Mouse (Mus musculus): Measurements from ENCODE around the gene Gzmk. TPM values are rescaled to one million over a fixed set of nuclear protein-coding genes. Genes with fewer than 3 reads are reported as not detected.
"Not testable (repeated sequence)": the region's sequence is repeated elsewhere in the genome, so short reads cannot be mapped to it uniquely, and the experiment has no call there.

Gene Gzmk
- polyA plus RNA-seq, 1 experiment from 2014 or later, result not detected

DNA sequence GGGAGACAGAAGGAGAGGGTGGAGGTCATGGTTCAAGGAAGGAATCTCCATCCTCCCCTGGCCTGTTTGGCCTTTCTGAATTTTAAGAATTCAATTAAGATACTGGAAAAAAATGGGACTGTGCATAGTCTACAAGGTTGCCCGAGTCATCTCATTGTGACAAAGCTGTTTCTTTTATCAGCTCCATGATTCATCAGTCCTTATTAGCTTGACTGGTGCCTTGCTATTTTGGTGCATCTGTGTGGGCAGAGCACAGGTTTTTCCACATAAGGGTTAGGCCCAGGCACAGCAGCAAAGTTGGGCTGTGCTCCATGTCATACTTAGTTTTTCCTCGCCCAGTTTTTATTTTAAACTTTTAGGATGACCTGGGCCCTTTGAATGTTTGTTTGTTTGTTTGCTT is 31.1 kb upstream of the Gzmk start:
- Histone ChIP-seq H3K4me2 (replicated peaks) (no peak overlapping the region), H3K27ac (no peak overlapping the region), H3K4me3 (replicated peaks; ENCODE audit: low read length) (no peak overlapping the region), H3K27me3 (ENCODE audit: control insufficient read depth, insufficient read depth, low read length) (no peaks in the 10 kb centered on the region), H3K9me3 (ENCODE audit: control insufficient read depth, low read length) (no peaks in the 10 kb centered on the region), H3K36me3 (replicated peaks; ENCODE audit: control insufficient read depth, insufficient read depth) (no peaks in the 10 kb centered on the region), H3K9ac (no peak overlapping the region), H3K4me1 (replicated peaks; ENCODE audit: control insufficient read depth, insufficient read depth, low read length) (no peaks in the 10 kb centered on the region)
- WGBS, result 88% methylated on average over 2 of the region's 2 CpGs
- ATAC-seq (ENCODE audit: low FRiP score), result no peak
- DNase-seq (ENCODE audit: low spot score), result no peak

DNA sequence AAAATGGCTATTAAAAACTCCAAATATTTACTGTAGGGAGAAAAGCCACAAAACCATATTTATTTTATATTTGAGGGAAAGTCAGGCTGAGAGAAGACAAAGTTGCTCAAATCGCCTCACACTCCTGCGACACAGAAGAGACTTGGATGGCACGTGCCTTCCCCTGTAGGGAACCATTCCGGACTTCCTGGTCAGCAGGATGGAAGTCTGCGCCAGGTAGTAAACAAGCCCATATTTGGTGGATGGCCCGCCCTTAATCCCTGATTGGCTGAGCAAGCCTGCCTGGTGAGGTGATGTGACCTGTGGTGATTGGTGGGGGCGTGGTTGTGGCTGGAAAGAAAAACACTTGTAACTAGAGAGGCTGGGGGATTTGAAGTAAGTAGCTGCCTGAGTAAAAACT is 26.9 kb upstream of the Gzmk start:
- H3K4me3 ChIP-seq (replicated peaks; ENCODE audit: low read length); H3K9ac ChIP-seq; H3K27ac ChIP-seq; H3K36me3 ChIP-seq (replicated peaks; ENCODE audit: control insufficient read depth, insufficient read depth); H3K4me1 ChIP-seq (replicated peaks; ENCODE audit: control insufficient read depth, insufficient read depth, low read length); H3K27me3 ChIP-seq (ENCODE audit: control insufficient read depth, insufficient read depth, low read length); H3K4me2 ChIP-seq (replicated peaks); H3K9me3 ChIP-seq (ENCODE audit: control insufficient read depth, low read length); ATAC-seq (ENCODE audit: low FRiP score); DNase-seq (ENCODE audit: low spot score): not testable (repeated sequence)
- WGBS, result 85% methylated on average over 7 of the region's 7 CpGs

DNA sequence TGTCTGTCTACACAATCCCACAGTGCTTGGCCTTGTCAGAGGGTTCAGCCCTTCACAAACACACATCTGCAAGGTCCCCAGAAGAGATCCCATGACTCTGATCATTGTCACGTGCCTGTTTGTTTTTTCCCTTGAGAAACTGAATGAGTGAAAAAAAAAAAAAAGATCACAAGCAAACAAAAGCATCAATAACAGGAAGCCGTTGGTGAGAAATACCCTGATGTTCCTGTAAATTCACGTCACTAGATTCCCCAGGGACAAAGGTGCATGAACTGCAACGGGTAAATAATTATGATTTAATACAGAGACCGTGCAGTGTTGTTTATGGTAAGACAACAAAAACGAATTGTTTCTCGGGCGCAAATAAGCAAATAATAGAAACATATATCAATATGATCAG is 19.3 kb upstream of the Gzmk start:
- H3K4me3 ChIP-seq (replicated peaks; ENCODE audit: low read length), result no peak overlapping the region
- no peaks in the 10 kb centered on the region for H3K9me3 ChIP-seq (ENCODE audit: control insufficient read depth, low read length)
- no peak overlapping the region for H3K27ac ChIP-seq
- H3K4me1 ChIP-seq (replicated peaks; ENCODE audit: control insufficient read depth, insufficient read depth, low read length), result no peaks in the 10 kb centered on the region
- H3K9ac ChIP-seq, result no peak overlapping the region
- DNase-seq (ENCODE audit: low spot score), result no peak
- no peak for ATAC-seq (ENCODE audit: low FRiP score)
- no peak overlapping the region for H3K4me2 ChIP-seq (replicated peaks)
- 66% methylated on average over 8 of the region's 8 CpGs for WGBS
- no peaks in the 10 kb centered on the region for H3K36me3 ChIP-seq (replicated peaks; ENCODE audit: control insufficient read depth, insufficient read depth)
- H3K27me3 ChIP-seq (ENCODE audit: control insufficient read depth, insufficient read depth, low read length), result no peaks in the 10 kb centered on the region

DNA sequence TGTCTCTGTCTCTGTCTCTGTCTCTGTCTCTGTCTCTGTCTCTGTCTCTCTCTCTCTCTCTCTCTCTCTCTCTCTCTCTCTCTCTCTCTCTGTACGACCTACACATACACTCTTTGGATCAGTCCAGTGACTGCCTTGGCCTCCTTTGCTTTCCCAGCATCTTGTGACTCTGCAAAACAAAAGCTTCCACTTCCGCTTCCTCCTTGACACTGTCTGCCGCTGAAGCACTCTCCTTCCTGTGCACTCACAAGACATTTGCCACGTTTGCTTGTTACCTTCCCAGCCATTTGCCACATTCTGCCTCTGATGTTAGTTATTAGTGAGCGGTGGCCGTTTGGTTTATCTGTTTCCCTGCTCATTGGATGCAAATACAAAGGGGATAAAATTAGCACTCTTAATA is 16.4 kb upstream of the Gzmk start:
- Histone ChIP-seq H3K4me2 (replicated peaks) (no peak overlapping the region), H3K4me3 (replicated peaks; ENCODE audit: low read length) (no peak overlapping the region), H3K27ac (no peak overlapping the region), H3K27me3 (ENCODE audit: control insufficient read depth, insufficient read depth, low read length) (no peaks in the 10 kb centered on the region), H3K36me3 (replicated peaks; ENCODE audit: control insufficient read depth, insufficient read depth) (no peaks in the 10 kb centered on the region), H3K9me3 (ENCODE audit: control insufficient read depth, low read length) (no peaks in the 10 kb centered on the region), H3K9ac (no peak overlapping the region), H3K4me1 (replicated peaks; ENCODE audit: control insufficient read depth, insufficient read depth, low read length) (no peaks in the 10 kb centered on the region)
- ATAC-seq (ENCODE audit: low FRiP score) (no peak), DNase-seq (ENCODE audit: low spot score) (no peak)
- 62% methylated on average over 6 of the region's 6 CpGs for WGBS

DNA sequence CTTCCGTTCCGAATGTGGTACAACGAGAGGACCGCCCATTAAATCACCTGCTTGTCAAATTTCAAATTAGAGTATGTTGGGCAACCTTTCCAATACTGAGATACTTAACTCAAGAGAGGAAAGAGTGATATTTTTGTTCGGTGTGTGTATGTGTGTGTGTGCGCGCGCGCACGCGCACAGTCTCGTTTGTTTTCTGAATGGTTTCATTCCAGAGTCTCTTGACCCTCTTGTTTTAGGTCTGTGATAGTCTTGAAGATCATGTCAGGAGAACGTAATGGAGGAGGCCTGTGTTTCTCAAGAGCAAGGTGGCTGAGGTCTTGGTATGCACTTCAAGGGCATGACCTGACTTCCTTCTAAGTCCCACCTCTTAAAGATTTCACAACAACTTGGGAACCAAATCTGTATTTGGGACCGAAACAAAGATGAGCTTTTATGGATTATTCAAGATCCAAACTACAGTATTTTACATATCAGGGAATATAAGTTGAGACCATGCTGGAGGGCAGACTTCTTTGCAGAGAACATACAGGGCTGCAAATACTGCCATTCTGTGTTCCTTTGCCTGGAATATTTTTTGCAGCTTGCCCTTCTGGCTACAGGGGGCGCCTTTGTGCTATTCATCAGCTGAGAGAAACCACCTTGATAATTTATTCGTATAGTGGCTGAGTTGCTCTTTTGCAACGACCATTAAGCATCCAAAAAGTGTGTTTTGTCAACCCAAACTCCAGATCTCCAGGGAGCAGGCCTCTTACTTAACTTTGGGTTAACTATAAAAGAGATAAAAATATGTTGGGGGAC is 2.2 kb upstream of the Gzmk start:
- Histone ChIP-seq H3K4me3 (replicated peaks; ENCODE audit: low read length) (no peak overlapping the region), H3K27ac (no peak overlapping the region), H3K9me3 (ENCODE audit: control insufficient read depth, low read length) (no peaks in the 10 kb centered on the region), H3K4me1 (replicated peaks; ENCODE audit: control insufficient read depth, insufficient read depth, low read length) (peaks cover 11% of the 10 kb centered on the region), H3K4me2 (replicated peaks) (no peak overlapping the region), H3K9ac (no peak overlapping the region), H3K27me3 (ENCODE audit: control insufficient read depth, insufficient read depth, low read length) (no peaks in the 10 kb centered on the region), H3K36me3 (replicated peaks; ENCODE audit: control insufficient read depth, insufficient read depth) (no peaks in the 10 kb centered on the region)
- ATAC-seq (ENCODE audit: low FRiP score) (no peak), DNase-seq (ENCODE audit: low spot score) (no peak)
- 90% methylated on average over 17 of the region's 17 CpGs for WGBS

DNA sequence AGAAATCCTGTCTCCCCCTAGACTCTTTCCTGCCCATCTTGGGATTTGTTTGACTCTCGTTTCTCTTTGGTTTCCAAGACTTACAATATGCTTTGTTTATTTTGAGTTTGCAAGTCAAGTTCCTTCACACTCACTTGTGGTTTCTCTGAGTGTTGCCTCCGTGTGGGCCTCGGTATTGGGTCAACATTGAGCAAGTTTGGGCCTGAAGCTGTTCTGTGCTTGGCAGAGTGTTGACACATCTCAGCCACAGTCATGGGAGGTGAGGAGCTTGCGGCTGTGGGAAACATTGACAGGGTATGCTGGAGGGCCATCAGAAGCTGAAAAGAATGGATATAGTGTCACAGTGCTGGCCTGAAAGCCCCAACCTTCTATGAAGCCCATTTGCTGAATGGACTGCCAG is 1.4 kb upstream of the Gzmk start:
- Histone ChIP-seq H3K9ac (no peak overlapping the region), H3K9me3 (ENCODE audit: control insufficient read depth, low read length) (no peaks in the 10 kb centered on the region), H3K4me3 (replicated peaks; ENCODE audit: low read length) (no peak overlapping the region), H3K4me1 (replicated peaks; ENCODE audit: control insufficient read depth, insufficient read depth, low read length) (peaks cover 11% of the 10 kb centered on the region), H3K27me3 (ENCODE audit: control insufficient read depth, insufficient read depth, low read length) (no peaks in the 10 kb centered on the region), H3K4me2 (replicated peaks) (no peak overlapping the region), H3K27ac (no peak overlapping the region), H3K36me3 (replicated peaks; ENCODE audit: control insufficient read depth, insufficient read depth) (no peaks in the 10 kb centered on the region)
- ATAC-seq (ENCODE audit: low FRiP score), result no peak
- WGBS, result 86% methylated on average over 4 of the region's 4 CpGs
- no peak for DNase-seq (ENCODE audit: low spot score)

DNA sequence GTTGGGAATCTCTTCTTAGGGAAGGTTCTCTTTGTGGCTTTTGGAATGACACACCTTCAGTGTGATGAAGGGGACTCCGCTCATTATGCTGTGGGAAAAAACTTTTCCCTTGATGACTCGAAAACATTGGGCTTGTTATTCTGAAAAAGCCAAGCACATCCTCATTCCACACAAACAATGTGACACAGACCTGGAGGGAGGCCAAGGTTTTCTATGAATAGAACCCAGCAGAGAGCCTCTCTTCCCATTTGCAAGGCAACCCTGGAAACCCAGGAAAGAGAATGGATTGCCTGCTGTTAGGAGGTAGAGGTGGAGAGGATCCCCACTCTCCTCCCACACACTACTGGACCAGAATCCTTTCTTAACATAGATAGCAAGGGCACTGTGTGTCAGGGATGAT is 1.6 kb downstream of the Gzmk start:
- DNase-seq (ENCODE audit: low spot score) (peak; percentile 67), ATAC-seq (ENCODE audit: low FRiP score) (peak; percentile 47; the same call in 1 of the 2 replicates)
- WGBS, result 5% methylated on average over 2 of the region's 2 CpGs
- H3K27me3 ChIP-seq (ENCODE audit: control insufficient read depth, insufficient read depth, low read length), result no peaks in the 10 kb centered on the region
- no peak overlapping the region for H3K9ac ChIP-seq
- H3K4me2 ChIP-seq (replicated peaks), result peak overlapping the region; percentile 31
- peak overlapping the region; percentile 32; the same call in 1 of the 2 replicates for H3K27ac ChIP-seq
- no peaks in the 10 kb centered on the region for H3K36me3 ChIP-seq (replicated peaks; ENCODE audit: control insufficient read depth, insufficient read depth)
- H3K4me3 ChIP-seq (replicated peaks; ENCODE audit: low read length), result no peak overlapping the region
- peaks cover 11% of the 10 kb centered on the region for H3K4me1 ChIP-seq (replicated peaks; ENCODE audit: control insufficient read depth, insufficient read depth, low read length)
- H3K9me3 ChIP-seq (ENCODE audit: control insufficient read depth, low read length), result no peaks in the 10 kb centered on the region

DNA sequence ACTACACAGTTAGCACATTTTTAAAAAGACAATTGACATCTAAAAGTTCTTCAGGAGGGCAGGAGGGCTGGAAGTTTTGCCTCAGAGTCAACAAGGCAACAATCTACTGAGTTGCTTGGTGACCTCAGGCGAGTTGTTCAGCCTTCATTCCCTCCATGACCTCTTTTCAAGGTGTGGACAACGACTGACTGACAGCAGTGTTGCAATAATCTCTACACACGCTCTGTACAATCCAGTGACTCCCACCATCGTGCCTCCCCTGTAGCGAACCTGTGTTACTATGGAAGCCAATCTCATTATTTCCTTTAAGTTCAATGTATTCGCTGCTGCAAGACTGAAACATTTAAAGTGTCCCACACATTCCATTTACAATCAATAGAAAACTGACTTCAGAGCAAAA is 3.9 kb downstream of the Gzmk start:
- ATAC-seq (ENCODE audit: low FRiP score) (no peak), DNase-seq (ENCODE audit: low spot score) (no peak)
- no peaks in the 10 kb centered on the region for H3K9me3 ChIP-seq (ENCODE audit: control insufficient read depth, low read length)
- H3K9ac ChIP-seq, result no peak overlapping the region
- 67% methylated on average over 6 of the region's 6 CpGs for WGBS
- H3K27me3 ChIP-seq (ENCODE audit: control insufficient read depth, insufficient read depth, low read length), result no peaks in the 10 kb centered on the region
- no peak overlapping the region for H3K4me2 ChIP-seq (replicated peaks)
- H3K36me3 ChIP-seq (replicated peaks; ENCODE audit: control insufficient read depth, insufficient read depth), result no peaks in the 10 kb centered on the region
- no peak overlapping the region for H3K4me3 ChIP-seq (replicated peaks; ENCODE audit: low read length)
- peaks cover 11% of the 10 kb centered on the region for H3K4me1 ChIP-seq (replicated peaks; ENCODE audit: control insufficient read depth, insufficient read depth, low read length)
- H3K27ac ChIP-seq, result no peak overlapping the region

DNA sequence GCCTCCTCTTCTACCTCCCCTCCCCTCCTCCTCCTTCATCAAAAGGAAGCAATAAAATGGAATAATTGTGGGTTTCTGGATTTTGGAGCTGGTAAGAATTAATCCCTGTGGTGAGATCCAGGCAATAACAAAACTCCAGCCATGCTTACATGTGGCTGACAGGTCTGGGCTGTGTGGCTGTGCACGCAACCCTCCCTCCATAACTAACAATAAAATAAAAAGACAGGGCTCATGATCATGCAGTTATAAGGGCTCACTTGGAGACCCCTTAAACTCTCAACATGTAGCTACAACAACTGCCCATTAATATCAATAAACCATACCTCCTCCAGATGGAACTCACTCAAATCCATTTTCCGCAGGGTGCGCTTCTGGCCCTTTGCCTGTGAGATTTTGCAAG is 11.8 kb downstream of the Gzmk start:
- 98% methylated on average over 3 of the region's 3 CpGs for WGBS
- H3K4me1 ChIP-seq (replicated peaks; ENCODE audit: control insufficient read depth, insufficient read depth, low read length), result no peaks in the 10 kb centered on the region; the same call in 1 of the 2 replicates
- H3K27ac ChIP-seq, result no peak overlapping the region
- H3K9me3 ChIP-seq (ENCODE audit: control insufficient read depth, low read length), result no peaks in the 10 kb centered on the region
- ATAC-seq (ENCODE audit: low FRiP score), result no peak
- 0 out of 2 replicates have a peak, but pooled peaks cover 3% of the 10 kb centered on the region for H3K27me3 ChIP-seq (ENCODE audit: control insufficient read depth, insufficient read depth, low read length)
- no peak for DNase-seq (ENCODE audit: low spot score)
- H3K4me3 ChIP-seq (replicated peaks; ENCODE audit: low read length), result no peak overlapping the region
- H3K36me3 ChIP-seq (replicated peaks; ENCODE audit: control insufficient read depth, insufficient read depth), result no peaks in the 10 kb centered on the region
- H3K9ac ChIP-seq, result no peak overlapping the region
- no peak overlapping the region for H3K4me2 ChIP-seq (replicated peaks)
